Mouse (Mus musculus) lung, postnatal 4 days (tissue): ENCODE results near the gene BC055324.
"Not testable (repeated sequence)": the region's sequence is repeated elsewhere in the genome, so short reads cannot be mapped to it uniquely, and the experiment has no call there.

Experiments
- DNase-seq, 2 experiments: peaks; one replicate each; pipeline ENCODE4 v3.0.0; 2021

Gene BC055324

DNA sequence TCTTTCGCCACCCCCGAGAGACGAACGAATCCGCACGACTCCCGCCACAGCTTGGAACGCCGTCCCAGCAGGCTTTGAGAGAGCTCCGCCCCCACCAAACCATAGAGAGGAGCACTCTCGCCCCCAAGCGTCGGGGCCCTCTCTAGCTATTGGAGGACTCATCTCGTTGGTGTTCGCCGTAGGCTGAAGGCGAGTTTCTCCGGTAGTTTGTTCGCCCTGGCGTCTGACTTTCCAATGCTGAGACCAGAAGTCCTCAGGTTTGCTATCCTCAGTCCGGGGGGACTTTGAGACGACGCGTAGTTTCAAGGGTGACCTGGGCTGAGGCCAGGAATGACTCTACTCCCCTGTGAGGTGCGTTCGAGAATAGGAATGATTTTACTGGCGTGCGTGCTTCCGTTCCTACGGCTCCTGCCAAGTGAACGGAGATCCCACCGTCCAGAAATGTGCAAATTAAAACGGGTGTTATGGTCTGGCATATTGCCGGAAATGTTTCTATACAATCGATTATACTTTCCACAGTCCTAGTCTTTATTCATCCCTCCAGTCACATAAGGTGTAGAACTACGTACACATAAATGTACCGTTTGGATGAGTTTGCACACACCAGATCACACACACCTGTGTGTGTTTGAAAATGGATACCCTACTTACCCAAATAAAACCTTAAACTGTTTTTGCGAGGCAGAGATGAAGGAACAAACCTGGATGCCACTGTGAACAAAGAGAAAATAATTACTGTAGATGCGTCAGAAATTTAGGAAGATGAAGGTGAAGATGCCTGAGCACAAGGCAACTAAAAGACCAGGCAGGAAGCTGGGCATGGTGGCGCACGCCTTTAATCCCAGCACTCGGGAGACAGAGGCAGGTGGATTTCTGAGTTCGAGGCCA, at the start of gene BC055324, which contains the start of gene Mettl18:
TSS of gene BC055324 (minus strand) at position 76 of the 888 bp plus-strand sequence.
TSS of gene Mettl18 (plus strand) at position 169 of the 888 bp plus-strand sequence.
- peak; percentile 89 to 92 for DNase-seq

DNA sequence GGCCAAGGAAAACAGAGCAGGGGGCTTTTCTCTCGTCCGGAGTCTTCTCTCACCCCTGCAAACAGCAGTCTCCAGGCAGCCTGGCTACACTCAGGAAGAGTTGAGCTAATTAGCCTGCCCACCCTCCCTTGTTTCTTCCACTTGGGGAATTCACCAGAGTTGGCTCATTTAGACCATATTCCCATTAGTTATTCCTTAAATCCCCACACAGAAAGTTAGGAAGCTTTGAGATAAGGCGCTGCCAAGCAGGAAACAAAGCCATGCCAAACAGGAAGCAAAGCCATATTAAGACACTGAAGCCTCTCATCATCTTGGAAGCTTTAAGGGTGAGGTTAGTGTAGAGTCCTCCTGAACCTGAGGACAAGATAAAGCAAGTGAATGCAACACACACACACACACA, 49.0 kb upstream of the BC055324 start:
- peak; percentile 41 to 42 for DNase-seq

DNA sequence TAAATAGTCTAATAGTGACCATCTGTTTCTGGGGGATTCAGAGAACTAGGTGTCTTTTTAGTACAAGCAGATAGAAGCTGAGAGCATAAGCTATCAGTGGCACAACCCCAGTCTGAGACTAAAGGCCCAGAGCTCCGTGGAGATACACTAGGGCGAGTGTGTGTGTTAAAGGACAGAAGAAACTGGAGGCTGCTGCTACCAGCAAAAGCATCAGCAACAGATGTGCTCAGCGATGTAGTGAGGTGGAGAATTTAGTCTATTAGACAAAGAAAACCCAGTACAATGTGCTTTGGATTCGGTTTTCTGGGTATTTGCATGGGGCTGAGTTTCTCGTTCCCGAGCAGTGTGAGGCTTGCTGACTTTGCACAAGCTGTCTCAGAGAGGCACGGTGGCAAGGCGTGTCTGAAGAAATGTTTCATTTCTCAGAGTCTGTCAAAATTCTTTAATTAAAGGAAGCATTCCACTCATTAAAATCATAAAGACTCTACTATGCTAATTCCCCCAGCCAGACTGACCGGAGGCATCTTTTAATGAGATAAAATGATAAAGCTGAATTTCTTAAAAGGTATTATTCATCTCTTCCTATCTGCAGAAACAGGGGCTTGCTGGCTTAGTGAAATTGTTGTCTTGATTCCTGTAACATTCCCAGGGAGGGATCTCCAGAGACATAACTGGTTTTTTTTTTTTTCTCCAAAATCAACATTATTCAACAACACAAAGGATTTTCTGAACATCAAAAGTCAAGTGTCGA, 46.0 kb upstream of the BC055324 start:
- no peak for DNase-seq

DNA sequence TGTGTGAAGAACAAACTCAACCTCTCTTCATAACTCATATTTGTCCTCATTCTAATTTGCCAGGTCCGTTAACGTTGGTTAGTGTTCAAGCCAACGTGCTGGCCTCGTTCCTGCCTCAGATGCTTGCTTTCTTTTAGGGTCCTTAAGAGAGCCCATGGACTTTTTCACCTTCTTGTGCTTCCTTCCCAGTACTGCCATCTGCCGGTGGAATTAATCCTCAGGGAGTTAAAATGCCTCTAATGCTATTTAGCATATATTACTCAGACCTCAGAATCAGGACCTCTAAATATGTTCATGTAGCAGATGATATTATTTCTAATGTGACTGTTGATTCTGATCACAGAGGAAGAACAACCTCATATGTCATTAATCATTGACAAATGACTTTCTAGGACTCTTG, 32.8 kb upstream of the BC055324 start:
- DNase-seq: peak in 1 of 2 experiments; percentile 17

DNA sequence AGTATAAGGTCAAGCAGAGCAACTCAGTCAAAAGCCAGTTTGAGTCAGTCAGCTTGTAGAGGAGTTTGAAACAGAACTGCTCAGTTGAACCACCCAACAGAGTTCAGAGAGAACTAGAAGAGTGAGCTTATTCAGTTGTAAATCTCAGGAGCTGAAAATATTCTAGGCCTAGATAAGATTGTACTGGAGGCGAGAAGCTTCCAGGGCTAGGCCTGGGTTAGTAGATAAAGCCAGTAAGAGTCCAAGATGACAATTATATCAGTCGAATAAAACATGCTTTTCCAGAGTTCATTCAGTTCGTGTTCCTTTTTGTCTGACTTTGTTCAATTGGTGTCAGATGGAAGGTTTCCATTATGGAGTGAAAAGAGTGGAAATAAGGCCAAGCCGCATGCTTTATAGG, 31.1 kb upstream of the BC055324 start:
- no peak for DNase-seq

DNA sequence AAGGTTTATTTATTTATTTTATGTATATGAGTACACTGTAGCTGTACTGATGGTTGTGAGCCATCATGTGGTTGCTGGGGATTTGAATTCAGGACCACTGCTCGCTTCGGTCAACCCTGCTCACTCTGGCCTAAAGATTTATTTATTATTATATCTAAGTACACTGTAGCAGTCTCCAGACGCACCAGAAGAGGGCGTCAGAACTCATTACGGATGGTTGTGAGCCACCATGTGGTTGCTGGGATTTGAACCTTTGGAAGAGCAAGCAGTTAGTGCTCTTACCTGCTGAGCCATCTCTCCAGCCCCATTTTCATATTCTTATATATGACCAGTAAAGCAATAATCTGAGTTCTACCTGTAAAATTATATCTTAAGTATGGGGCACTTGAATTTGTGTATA, 27.5 kb upstream of the BC055324 start:
- not testable (repeated sequence) for DNase-seq

DNA sequence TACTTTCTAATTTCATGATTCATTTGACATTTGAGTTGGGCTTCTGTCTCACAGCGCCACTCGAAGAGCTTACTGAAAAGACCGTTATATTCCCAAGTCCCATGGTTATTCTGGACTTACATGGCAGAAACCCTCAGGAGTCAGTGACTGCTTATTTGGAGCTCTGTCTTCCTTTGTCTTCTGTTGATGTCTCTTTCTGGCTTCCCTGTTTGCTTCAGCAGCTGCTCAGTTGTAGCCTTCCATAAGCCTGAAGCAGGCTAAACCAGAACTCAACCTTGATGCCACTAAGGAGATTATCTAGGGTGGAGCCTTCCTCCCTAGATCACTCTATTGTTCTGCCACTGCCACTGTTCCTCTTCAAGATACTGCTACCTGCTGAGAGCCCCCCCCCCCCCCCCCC, 26.1 kb upstream of the BC055324 start:
- not testable (repeated sequence) for DNase-seq

DNA sequence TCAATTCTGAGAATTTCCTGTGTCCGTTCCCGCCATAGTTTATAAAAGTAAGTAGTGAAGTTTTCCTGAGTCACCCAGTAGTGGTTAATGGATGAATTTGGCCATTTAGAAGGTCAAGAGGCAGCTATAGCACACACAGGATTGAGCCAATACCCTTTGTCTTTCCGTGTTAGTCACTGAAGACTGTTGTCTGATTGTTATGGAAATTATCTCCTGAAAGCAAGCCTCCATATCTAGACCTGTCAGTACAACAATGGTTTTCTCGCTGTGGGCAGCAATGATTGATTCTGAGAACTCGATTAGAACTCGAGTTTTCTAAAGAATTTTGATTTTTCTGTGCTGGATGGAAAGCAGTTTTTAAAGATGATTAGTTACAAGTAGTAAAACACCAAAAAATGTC, 25.2 kb upstream of the BC055324 start:
- DNase-seq: no peak

DNA sequence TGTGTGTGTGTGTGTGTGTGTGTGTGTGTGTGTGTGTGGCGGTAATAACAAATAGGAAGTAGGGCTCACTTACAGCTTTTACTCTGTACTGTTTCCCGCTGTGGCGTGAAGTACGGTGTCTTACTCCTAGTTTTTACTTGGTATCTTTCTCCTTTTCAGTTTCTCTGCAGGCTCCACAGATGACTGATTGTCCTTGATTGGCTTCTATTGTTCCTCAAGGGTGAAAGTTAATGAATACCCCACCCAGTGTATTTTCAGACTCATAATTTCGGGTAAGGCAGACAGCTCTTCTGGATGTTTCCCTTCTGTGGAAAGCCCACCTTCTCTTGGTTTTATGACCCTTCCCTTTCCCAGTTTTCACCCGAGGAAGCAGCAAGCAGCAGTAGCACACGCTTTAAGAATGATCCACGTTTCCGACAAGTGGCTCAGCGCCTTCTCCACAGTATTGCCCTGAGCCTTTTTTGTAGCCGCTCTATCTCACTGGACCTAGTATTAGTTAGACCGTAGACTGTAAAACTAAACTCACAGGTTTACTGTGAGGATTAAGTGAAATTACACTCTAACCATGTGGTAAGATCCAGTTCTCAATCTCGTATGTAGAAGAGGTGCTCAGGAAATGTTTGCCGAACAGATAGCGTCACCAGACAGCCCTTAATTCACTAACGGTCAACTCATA, 23.8 kb upstream of the BC055324 start:
- DNase-seq: no peak

DNA sequence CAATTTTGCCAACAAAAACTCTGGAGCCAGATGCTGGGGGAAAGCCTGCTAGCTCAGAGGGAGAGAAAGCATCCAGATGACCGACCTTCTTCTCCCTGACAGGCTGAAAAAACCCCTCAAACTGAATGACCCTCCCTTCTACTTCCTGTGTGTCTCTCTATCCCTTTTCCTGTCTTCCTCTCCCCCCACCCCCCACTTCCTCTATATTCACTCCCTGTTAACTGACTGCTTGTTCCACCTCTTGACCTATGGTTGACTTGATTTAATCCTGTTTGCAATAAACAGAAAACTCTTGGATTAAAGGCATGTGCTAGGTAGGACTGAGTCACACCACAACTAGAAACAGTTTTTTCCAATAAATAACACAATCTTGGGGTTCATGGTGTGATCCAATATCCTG, 20.0 kb upstream of the BC055324 start:
- no peak for DNase-seq

DNA sequence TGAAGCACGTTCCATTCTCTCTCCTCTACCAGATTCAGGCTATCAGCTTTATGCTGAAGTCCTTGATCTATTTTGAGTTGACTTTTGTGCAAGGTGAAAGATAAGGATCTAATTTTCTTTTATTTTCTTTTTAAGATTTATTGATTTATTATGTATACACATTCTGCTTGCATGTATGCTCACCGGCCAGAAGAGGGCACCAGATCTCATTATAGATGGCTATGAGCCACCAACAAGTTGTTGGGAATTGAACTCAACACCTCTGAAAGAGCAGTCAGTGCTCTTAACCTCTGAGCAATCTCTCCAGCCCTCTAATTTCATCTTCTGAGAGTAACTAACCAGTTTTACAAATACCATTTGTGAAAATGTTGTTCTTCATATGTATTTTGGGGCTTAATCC, 14.6 kb upstream of the BC055324 start:
- peak in 1 of 2 experiments; percentile 39 for DNase-seq

DNA sequence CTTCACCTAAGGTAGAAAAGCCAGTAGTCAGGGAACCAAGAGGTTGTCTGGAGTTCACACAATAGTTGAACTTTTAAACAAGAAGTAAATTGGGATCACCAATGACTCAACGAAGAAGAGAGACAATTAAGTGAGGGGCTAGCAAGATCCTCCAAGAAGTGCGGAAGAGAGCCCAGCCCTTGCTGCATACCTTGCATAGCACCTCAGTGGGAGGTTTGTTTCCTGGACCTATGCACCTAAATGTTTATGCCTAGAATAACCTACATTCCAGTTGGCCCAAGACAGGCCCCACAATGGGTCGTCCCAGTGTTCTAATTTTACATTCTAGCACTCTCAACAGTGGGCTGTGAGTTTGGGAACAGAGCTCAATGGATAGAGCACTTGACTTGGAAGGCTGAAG, 9.7 kb upstream of the BC055324 start:
- no peak for DNase-seq

DNA sequence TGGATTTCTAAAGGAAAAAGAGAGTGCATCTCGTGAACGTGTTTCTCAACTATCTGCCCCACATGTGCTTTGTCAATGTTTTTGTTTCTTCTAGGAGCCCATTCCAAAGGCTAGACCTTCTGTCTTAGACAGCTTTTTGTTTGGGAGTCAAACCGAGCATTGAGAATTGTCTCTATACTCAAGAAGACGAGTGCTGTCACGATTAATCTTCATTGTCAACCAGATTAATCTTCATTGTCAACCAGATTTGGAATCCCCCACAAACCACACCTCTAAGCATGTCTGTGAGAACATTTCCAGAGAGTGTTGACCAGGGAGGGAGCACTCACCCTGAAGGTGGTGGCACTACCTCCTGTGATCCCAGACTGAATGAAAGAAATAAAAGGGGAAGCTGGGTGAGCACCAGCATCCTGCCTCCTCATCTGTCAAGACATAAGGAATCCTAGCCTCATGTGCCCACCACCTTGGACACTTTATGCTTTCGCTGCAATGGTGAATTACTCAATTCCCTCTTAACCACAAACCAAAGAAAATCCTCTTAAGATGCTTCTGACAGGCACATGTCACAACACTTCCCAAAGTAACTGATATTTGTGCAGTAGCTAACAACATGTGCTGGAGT, 7.3 kb upstream of the BC055324 start:
- no peak for DNase-seq

DNA sequence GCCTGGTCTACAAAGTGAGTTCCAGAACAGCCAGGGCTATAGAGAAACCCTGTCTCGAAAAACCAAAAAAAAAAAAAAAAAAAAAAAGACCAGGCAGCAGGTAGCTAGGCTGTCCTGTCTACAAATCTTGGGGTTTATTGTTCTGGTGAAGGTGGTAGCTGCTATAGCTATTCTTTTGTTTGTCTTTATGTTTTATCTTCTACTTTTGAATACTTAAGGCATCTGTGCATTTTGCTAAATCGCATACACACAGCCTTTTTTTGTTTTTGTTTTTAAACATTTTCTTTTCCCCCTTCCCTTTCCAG, 965 bp upstream of the BC055324 start:
- no peak for DNase-seq

DNA sequence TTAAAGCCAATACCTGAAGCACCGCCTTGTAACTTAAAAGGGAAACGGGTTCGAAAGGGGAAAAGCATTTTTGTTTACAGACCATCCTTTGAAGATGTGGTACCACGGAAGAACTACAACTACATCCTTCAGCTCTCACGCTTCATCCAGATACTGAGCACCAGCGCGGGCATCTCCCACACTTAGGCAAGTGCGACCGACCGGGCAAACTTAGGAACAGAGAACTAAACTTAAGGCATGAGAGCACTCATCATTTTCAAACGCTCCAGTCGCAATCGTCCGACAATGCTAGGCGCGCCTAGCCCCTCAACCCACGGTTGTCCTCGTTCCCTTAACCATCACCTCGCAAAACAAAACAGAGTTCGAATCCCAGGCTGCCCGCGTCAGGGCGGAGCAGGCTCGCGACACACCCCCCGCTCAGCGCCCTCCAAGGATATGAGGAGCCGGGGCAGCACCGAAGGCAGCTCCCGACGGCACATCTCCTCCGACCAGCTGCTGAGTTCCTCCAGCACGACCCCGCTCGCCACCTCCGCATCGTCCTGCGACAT, 349 bp downstream of the BC055324 start:
- no peak for DNase-seq

DNA sequence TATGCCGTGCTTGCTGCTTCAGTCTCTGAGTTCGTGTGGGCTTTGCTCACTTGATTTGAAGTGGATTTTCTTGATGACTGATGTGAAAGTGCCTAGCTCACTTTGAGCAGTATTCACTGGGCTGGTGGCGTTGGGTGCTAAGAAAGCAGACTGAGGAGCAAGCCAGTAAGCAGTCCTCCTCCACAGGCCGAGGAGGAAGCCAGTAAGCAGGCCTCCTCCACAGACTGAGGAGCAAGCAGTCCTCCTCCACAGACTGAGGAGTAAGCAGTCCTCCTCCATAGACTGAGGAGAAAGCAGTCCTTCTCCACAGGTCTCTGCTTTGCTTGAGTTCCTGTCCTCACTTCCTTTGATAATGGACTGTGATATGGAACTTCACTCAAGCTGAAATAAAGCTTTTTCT, 2.2 kb downstream of the BC055324 start:
- DNase-seq: no peak

DNA sequence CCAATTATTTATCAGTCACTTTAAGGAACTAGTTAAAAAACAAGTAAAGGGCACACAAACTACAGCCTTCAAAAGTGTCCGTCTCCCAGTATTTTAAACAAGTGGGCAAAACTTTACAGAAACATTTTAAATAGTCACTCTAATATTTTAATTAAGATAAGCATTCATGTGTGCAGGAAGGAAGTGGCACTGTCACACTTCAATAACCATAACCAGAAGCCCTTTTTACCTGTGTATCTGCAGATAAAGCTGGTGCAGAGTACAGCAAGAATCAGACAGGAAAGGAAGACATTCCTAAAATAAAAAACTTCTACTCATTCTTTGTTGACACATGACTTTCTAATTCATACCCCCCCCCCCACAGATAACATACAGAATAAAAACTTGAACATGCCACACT, 18.1 kb downstream of the BC055324 start:
- no peak for DNase-seq

DNA sequence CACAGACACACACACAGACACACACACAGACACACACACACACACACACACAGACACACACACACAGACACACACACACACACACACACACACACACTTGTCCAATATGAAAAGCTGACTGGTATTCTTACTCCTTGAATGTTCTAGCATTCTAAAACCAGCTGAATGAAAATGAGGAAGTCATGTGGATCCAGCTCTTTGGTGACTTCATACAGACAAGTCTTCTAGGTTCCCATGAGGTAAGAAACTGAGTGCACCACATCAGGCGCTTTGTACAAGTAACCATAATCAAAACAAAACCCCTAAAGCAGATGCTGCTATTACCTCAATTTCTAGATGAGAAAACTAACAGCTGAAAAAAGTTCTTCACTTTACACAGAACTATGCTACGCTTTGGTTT, 19.5 kb downstream of the BC055324 start:
- DNase-seq: no peak

DNA sequence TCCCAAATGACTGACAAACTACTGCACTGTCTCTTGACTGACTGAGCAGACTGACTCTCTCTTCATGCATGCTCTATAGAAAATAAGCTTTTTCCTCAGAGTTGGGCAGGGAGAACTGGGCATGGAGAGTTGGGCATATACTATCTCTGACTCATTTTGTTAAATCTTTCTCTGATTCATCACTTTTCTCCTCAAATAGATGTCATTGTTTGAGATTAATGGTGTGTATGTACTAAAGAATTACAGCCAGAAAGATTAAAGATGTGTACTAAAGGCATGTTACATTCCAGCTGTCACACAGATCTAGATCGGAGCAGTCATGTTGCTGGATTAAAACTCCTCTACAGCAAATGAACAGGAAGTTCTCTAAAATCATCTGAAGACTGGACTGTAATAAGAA, 20.1 kb downstream of the BC055324 start:
- DNase-seq: no peak

DNA sequence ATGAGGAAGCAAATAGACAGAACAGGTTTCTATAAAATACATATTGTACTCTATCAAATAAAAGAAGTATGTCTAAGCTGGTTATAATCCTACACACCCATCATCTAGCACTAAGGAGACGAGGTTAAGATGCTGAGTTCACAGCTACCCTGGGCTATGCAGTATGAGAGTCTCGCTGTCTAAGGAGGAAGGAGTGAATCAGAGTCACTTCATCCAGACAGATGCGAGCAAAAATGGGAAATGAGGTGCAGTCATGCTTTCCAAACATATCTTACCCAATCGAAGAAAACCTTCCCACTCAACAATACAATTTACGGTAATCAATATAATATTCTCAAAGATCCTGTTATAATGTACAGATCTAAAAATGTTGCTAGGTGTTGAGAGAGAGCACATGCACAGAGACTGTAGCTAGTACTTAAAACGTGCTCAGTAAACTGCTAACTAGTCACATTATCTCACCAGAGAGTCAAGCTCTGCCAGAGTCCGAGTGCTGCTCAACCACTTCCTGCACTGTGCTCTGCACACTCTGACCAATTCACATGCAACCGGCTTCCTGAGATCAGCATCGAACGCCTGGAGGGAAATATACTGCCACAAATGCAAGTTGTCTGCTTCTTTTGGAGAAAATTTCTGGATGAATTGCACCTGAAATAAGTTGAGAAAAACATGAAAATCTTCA, 30.4 kb downstream of the BC055324 start:
- DNase-seq: no peak

DNA sequence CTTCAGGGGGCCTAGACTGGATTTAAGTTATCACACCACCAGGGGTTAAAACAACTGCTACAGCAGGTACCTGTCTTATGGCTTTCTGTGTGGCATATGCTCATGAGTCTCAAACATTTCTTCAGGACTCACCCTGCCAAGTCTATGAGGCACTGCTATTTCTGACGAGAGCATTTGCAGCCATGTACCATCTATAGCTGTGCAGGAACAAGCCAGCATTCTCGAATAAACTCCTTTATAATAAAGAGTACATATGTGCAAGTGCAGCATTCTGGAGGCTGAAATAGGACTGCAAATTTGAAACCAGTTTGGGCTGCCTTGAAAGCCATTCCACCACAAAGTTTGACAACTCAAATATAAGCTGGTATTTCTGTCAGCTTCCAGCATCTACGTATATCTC, 36.6 kb downstream of the BC055324 start:
- no peak for DNase-seq

DNA sequence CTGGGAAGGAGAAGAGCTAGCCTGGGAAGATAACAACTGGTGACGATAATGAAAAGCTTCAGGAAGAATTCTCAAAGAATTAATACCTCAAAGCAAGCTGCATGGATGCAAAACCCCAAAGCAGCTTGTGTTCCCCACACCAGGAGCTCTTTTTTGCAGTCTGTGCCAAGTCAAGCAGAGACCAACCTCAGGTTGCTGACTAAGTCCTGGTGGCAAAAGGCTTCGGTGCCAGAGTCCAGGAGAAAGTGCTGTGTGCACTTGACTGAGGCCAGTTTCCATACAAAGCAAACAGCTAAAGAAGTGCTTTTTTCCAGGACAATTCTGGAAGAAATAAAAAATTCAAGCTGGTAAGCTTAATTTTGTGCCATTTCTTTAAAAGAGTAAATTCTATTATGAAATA, 41.2 kb downstream of the BC055324 start:
- no peak for DNase-seq
